Mouse (Mus musculus) kidney, postnatal 10 days (tissue): ENCODE results near the gene Zbtb25.

Source experiments
- DNase-seq: peaks from one replicate; pipeline ENCODE4 v3.0.0; 2021; ENCODE audit warnings: mixed read lengths

The Zbtb25 gene

GRCm38 (mm10) chr12:76369206-76369977, at the start of gene Zbtb25:
Zbtb25 (minus strand) TSS chr12:76369602.
- peak; percentile 89 for DNase-seq

GRCm38 (mm10) chr12:76418346-76418745, 48.9 kb upstream of the Zbtb25 start:
- no peak for DNase-seq

GRCm38 (mm10) chr12:76417433-76417854, 48.0 kb upstream of the Zbtb25 start, which contains the start of gene Ppp1r36:
Ppp1r36 (plus strand) TSS chr12:76417538.
- peak; percentile 68 for DNase-seq

- no peak for DNase-seq
These were observed 46.1 kb upstream of the Zbtb25 start for GRCm38 (mm10) chr12:76415383-76416010.

GRCm38 (mm10) chr12:76409166-76409565, 39.8 kb upstream of the Zbtb25 start:
- no peak for DNase-seq

GRCm38 (mm10) chr12:76407184-76407583, 37.8 kb upstream of the Zbtb25 start:
- DNase-seq = no peak

- DNase-seq = peak; percentile 17
These were observed 36.6 kb upstream of the Zbtb25 start for GRCm38 (mm10) chr12:76405971-76406370.

- peak; percentile 45 for DNase-seq
These were observed 36.0 kb upstream of the Zbtb25 start for GRCm38 (mm10) chr12:76405183-76405970.

GRCm38 (mm10) chr12:76404836-76405182, 35.4 kb upstream of the Zbtb25 start:
- DNase-seq = no peak

- DNase-seq = peak; percentile 100
These were observed 34.6 kb upstream of the Zbtb25 start, which contains the start of gene Hspa2 for GRCm38 (mm10) chr12:76403886-76404537. Hspa2 (plus strand) TSS chr12:76404176.

GRCm38 (mm10) chr12:76402991-76403885, 33.8 kb upstream of the Zbtb25 start:
- peak; percentile 95 for DNase-seq

- no peak for DNase-seq
These were observed 32.3 kb upstream of the Zbtb25 start for GRCm38 (mm10) chr12:76401674-76402073.

- DNase-seq = no peak
These were observed 27.9 kb upstream of the Zbtb25 start for GRCm38 (mm10) chr12:76397281-76397680.

- no peak for DNase-seq
These were observed 23.6 kb upstream of the Zbtb25 start for GRCm38 (mm10) chr12:76392979-76393378.

- no peak for DNase-seq
These were observed 22.3 kb upstream of the Zbtb25 start for GRCm38 (mm10) chr12:76391595-76392271.

GRCm38 (mm10) chr12:76388794-76389193, 19.4 kb upstream of the Zbtb25 start:
- no peak for DNase-seq

GRCm38 (mm10) chr12:76385342-76385741, 15.9 kb upstream of the Zbtb25 start:
- DNase-seq = no peak

- DNase-seq = no peak
These were observed 10.7 kb upstream of the Zbtb25 start for GRCm38 (mm10) chr12:76380151-76380550.

GRCm38 (mm10) chr12:76378556-76378955, 9.2 kb upstream of the Zbtb25 start:
- no peak for DNase-seq

GRCm38 (mm10) chr12:76377726-76378125, 8.3 kb upstream of the Zbtb25 start:
- DNase-seq = no peak

- no peak for DNase-seq
These were observed 7.7 kb upstream of the Zbtb25 start for GRCm38 (mm10) chr12:76377059-76377458.
